Mouse (Mus musculus) small intestine, adult 2 months (tissue): ENCODE measurements around the gene Slc35b2. TPM values are rescaled to one million over a fixed set of nuclear protein-coding genes. Genes with fewer than 3 reads are reported as not detected.

Source experiments
- H3K27ac ChIP-seq: fragments of 200-500 bp; 2 replicates; pipeline ENCODE4 v1.5.1; 2012; ENCODE audit warnings: low read depth, low read length, control low read depth, inconsistent platforms; ENCODE audit not compliant: insufficient read depth
- H3K27me3 ChIP-seq: fragments of 200-500 bp; 2 replicates; pipeline ENCODE4 v1.6.1; 2012; ENCODE audit warnings: mild to moderate bottlenecking, moderate library complexity, low read length, inconsistent platforms; ENCODE audit not compliant: control insufficient read depth, insufficient read depth
- H3K36me3 ChIP-seq: fragments of 200-500 bp; 2 replicates; pipeline ENCODE4 v1.6.1; 2012; ENCODE audit warnings: mild to moderate bottlenecking, low read length, control low read depth, inconsistent platforms; ENCODE audit not compliant: control insufficient read depth, insufficient read depth
- H3K4me1 ChIP-seq: fragments of 200-500 bp; 2 replicates; pipeline ENCODE4 v1.6.1; 2012; ENCODE audit warnings: low read length, inconsistent platforms, mixed read lengths; ENCODE audit not compliant: control insufficient read depth, insufficient read depth, insufficient read length
- H3K4me3 ChIP-seq: fragments of 200-500 bp; 2 replicates; pipeline ENCODE4 v1.5.1; 2012; ENCODE audit warnings: low read depth, mild to moderate bottlenecking, control low read depth, inconsistent platforms, low read length, moderate library complexity
- CTCF ChIP-seq: fragments of 200-500 bp; IDR thresholded peaks from 2 replicates; pipeline ENCODE4 v1.5.1; 2012; ENCODE audit warnings: low read depth, mild to moderate bottlenecking, control low read depth, inconsistent platforms, low read length, moderate library complexity, mixed read lengths; ENCODE audit not compliant: insufficient replicate concordance, insufficient read length; ENCODE audit errors: extremely low read depth
- POLR2A ChIP-seq: fragments of 200-500 bp; IDR thresholded peaks from 2 replicates; pipeline ENCODE4 v1.6.1; 2012; ENCODE audit warnings: low read depth, mild to moderate bottlenecking, control low read depth, inconsistent platforms, low read length, moderate library complexity
- WGBS: fragments of 180-500 bp; shearing (Covaris S2); methylation state at CpG from one replicate; pipeline ENCODE4 v1.1.7; 2018; 5-methylcytosine and 5-hydroxymethylcytosine counted together
- polyA plus RNA-seq: library from polyadenylated mRNA; depleted of rRNA; stranded (reverse); fragments of >200 nt; gene quantifications from 2 replicates; pipeline ENCODE4 v1.2.3, GENCODE M21; 2012

The Slc35b2 gene
- polyA plus RNA-seq, 1 experiment, result 98.2 TPM

DNA sequence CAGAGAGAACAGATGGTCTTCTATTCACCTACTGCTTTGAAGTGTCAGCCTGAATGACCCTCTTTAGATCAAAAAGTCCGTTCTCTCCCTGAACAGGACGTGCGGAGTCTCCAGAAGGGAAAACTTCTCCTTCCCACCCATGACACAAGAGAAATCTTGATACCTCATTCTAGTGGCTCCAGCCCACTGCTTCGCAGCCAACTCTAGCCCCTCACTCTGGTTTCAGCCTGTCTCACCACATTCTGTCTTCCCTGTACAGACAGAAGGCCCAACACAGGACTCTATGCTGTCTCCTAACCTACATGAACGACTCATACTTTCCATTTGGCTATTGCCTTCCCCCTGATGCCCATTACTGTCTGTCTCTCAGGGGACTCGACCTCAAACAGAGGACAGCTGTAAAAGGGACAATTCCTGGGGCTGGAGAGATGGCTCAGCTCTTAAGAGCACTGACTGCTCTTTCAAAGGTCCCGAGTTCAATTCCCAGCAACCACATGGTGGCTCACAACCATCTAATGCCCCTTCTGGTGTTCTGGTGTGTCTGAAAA is 12.4 kb upstream of the Slc35b2 start:
- H3K36me3 ChIP-seq, result no peaks in the 10 kb centered on the region
- no peak overlapping the region for H3K27ac ChIP-seq
- TF ChIP-seq CTCF, result no peak
- TF ChIP-seq POLR2A, result no peak
- WGBS, result 72% methylated on average over 7 of the region's 7 CpGs
- no peak overlapping the region for H3K4me3 ChIP-seq
- H3K4me1 ChIP-seq, result peaks cover 3% of the 10 kb centered on the region
- H3K27me3 ChIP-seq, result peaks cover 46% of the 10 kb centered on the region

GRCm38 (mm10) chr17:45551816-45552451 is 11.7 kb upstream of the Slc35b2 start:
- WGBS, result 10% methylated on average over 8 of the region's 8 CpGs
- no peak overlapping the region for H3K27ac ChIP-seq
- no peak for TF ChIP-seq POLR2A
- peak; percentile 85; the same call in 1 of the 2 replicates for TF ChIP-seq CTCF
- H3K4me3 ChIP-seq, result no peak overlapping the region
- H3K36me3 ChIP-seq, result no peaks in the 10 kb centered on the region
- peaks cover 42% of the 10 kb centered on the region for H3K27me3 ChIP-seq
- peaks cover 3% of the 10 kb centered on the region for H3K4me1 ChIP-seq

DNA sequence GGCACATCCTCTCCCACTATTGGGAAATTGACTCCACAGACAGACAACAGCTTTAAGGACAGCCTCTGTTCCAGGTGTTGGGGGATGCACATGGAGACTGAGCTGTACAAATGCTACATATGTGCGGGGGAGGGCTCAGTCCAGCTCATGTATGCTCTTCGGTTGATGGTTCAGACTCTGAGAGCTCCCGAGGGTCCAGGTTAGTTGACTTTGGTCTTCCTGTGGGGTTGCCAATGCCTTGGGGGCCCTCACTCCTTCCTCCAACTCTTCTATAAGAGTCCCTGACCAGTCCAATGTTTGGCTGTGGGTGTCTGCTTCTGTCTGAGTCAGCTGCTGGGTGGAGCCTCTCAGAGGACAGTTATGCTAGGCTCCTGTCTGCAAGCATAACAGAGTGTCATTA is 10.6 kb upstream of the Slc35b2 start:
- H3K4me3 ChIP-seq, result no peak overlapping the region
- TF ChIP-seq CTCF (no peak), POLR2A (no peak)
- no peaks in the 10 kb centered on the region for H3K36me3 ChIP-seq
- H3K27me3 ChIP-seq, result peaks cover 31% of the 10 kb centered on the region
- peaks cover 3% of the 10 kb centered on the region for H3K4me1 ChIP-seq
- H3K27ac ChIP-seq, result no peak overlapping the region
- 79% methylated on average over 3 of the region's 3 CpGs for WGBS

- Histone ChIP-seq H3K36me3 (no peaks in the 10 kb centered on the region), H3K27ac (no peak overlapping the region), H3K4me1 (peaks cover 7% of the 10 kb centered on the region), H3K4me3 (no peak overlapping the region), H3K27me3 (peaks cover 19% of the 10 kb centered on the region)
- WGBS, result 43% methylated on average over 1 of the region's 1 CpGs
- TF ChIP-seq CTCF (no peak), POLR2A (no peak)
These were observed 9.3 kb upstream of the Slc35b2 start for GRCm38 (mm10) chr17:45554420-45554819.

- peaks cover 10% of the 10 kb centered on the region; the same call in 1 of the 2 replicates for H3K27me3 ChIP-seq
- WGBS, result 1% methylated on average over 45 of the region's 45 CpGs
These were observed 8.1 kb upstream of the Slc35b2 start, which contains the start of gene Nfkbie for GRCm38 (mm10) chr17:45555452-45556106. Nfkbie (plus strand) TSS chr17:45555703.

DNA sequence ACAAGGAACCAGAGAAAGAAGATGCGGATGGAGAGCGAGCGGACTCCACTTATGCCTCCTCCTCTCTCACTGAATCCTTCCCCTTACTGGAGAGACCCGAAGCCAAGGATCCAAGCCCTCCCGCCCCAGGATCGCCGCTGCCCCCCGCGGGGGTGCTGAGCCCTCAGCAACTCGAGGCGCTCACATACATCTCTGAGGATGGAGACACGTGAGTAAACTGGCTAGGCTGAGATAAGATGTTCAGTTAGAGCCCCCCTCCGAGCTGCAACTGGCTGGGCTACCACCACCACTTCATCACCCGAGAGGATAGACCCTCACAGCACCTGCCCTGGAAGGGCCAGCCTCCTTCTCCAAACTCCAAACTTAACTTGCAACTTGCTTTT is 7.6 kb upstream of the Slc35b2 start:
- peak overlapping the region; percentile 61; the same call in 1 of the 2 replicates for H3K27ac ChIP-seq
- H3K4me1 ChIP-seq, result peaks cover 7% of the 10 kb centered on the region
- H3K36me3 ChIP-seq, result no peaks in the 10 kb centered on the region
- TF ChIP-seq CTCF (no peak), POLR2A (no peak)
- WGBS, result 1% methylated on average over 14 of the region's 14 CpGs
- H3K4me3 ChIP-seq, result peak overlapping the region; percentile 75
- H3K27me3 ChIP-seq, result peaks cover 5% of the 10 kb centered on the region; the same call in 1 of the 2 replicates

More at GRCm38 (mm10) chr17:45555452-45556106, 8.1 kb upstream of the Slc35b2 start, which contains the start of gene Nfkbie:
- H3K4me1 ChIP-seq, result peaks cover 7% of the 10 kb centered on the region
- no peaks in the 10 kb centered on the region for H3K36me3 ChIP-seq
- peak within 1 kb of the TSS; percentile 75 for H3K4me3 ChIP-seq
- peak within 1 kb of the TSS; percentile 61; the same call in 1 of the 2 replicates for H3K27ac ChIP-seq
- TF ChIP-seq CTCF (no peak), POLR2A (peak; percentile 82)

DNA sequence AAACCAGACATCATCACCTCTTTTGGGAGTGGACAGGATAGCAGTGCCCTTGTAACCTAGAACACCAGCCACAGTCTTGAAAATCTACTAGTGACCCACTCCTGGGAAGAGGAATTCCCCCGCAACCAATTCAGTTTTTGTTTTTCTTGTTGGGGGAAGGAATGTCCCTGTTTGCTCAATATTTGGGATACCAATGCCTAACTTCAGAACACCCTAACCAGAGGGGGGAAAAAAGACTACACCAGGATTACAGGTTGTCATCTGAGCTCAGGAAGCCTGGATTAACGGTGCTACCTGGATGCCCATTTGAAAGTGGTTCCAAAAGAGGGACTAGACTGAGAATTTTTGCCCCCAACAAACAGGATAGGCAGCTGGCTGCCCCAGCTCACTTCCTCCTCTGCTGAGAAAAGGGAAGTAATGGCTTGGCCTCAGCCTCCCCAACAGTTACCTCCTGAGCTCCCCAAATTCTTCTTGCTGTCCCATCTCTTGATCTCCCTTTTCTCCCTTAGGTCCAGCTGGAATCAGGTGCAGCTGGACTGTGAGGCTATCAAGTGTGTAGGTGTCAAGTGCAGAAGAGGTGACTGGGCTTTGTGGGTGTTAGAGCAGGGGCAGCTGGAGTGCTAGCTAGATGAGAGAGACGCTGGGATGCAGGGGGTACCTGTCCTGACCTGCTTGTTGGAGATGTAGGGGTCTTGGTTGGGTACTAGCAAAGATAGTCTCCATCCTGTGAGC is 7.0 kb upstream of the Slc35b2 start:
- TF ChIP-seq CTCF (no peak), POLR2A (no peak)
- H3K27ac ChIP-seq, result peak overlapping the region; percentile 61
- H3K4me3 ChIP-seq, result peak overlapping the region; percentile 75
- H3K27me3 ChIP-seq, result no peaks in the 10 kb centered on the region; the same call in 1 of the 2 replicates
- H3K4me1 ChIP-seq, result peaks cover 7% of the 10 kb centered on the region
- H3K36me3 ChIP-seq, result no peaks in the 10 kb centered on the region
- 68% methylated on average over 3 of the region's 3 CpGs for WGBS
